Comparison of ENCODE assay signal across 10 mouse cellular contexts in the genomic region with DNA sequence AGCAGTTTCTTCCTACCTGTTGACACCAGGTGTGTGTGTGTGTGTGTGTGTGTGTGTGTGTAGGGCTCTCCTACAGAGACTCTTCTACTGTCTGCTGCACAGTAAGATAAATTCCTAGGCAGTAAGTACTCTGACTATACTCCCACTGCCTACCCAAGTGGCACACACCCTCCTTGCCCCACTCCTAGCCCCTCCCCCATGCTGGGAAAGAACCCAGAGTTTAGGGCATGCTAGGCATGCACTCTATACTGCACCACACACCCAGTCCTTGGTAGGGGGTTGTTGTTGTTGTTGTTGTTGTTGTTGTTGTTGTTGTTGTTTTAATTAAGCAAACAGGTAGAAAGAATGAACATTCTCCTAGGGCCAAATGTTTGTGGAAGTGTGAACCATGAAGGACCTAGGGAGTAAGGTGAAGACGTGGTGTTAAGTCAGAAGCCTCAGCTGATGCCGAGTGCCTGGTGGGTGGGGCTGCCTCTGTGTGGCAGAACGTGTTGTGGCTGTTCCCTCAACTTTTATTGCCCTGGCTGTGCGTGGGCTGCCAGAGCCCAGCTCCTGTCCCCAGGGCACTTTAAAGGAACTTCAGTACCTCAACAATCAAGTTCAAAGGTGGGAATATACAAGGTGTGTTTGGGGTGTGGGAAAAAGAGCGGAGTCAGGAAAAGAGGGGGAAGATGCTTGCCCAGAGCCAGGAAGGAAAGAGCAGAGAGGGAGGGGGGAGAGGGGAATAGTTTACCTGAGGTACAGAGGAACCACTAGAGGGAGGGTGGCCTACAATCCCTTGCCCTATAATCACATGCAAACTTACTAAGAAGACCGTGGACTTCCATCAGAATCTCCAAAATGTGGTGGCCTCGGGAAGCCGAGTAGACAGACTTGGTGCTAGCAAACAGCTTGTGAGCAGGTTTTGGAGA.
DNase-seq lines count a peak whose midpoint lies in the region; ATAC-seq and TF ChIP-seq lines count a peak whose summit lies in the region.
"Had no signal": no experiment of that assay in that cellular context is flagged by ENCODE, and none has a peak within 500 bp of the region (broad histone marks: within the 10 kb centered on the region; RNA-seq: fewer than 3 reads in every experiment).

No protein-coding gene starts in this region.

- no peak overlapping the region for H3K4me3 ChIP-seq in midbrain, embryonic 13.5 days (replicated peaks)
- H3K4me3 ChIP-seq in midbrain, embryonic 14.5 days (replicated peaks; ENCODE audit: low read depth, low read length): no peak overlapping the region
- H3K4me3 ChIP-seq in liver, postnatal 0 days (ENCODE audit: low read depth, low read length): no peak overlapping the region
- no peak overlapping the region for H3K4me3 ChIP-seq in stomach, embryonic 16.5 days (replicated peaks; ENCODE audit: low read length)
- H3K4me3 ChIP-seq in forebrain, embryonic 13.5 days: no peak overlapping the region
- H3K4me3 ChIP-seq: neural tube, embryonic 15.5 days had no signal

- no peaks in the 10 kb centered on the region for H3K9me3 ChIP-seq in midbrain, embryonic 13.5 days
- H3K9me3 ChIP-seq in midbrain, embryonic 14.5 days (ENCODE audit: control insufficient read depth, low read length): no peaks in the 10 kb centered on the region
- H3K9me3 ChIP-seq in liver, postnatal 0 days (ENCODE audit: low read length): no peaks in the 10 kb centered on the region
- no peaks in the 10 kb centered on the region for H3K9me3 ChIP-seq in stomach, embryonic 16.5 days (replicated peaks; ENCODE audit: control insufficient read depth, low read length)
- H3K9me3 ChIP-seq in forebrain, embryonic 13.5 days (replicated peaks): no peaks in the 10 kb centered on the region
- H3K9me3 ChIP-seq: neural tube, embryonic 15.5 days had no signal

- TF ChIP-seq CTCF in liver, postnatal 0 days (IDR thresholded peaks at IDR 0.05; ENCODE audit: low read depth): peak; percentile 19; the same call in 1 of the 2 replicates

- no peaks in the 10 kb centered on the region for H3K4me1 ChIP-seq in midbrain, embryonic 13.5 days (replicated peaks)
- no peaks in the 10 kb centered on the region for H3K4me1 ChIP-seq in midbrain, embryonic 14.5 days (ENCODE audit: control insufficient read depth, insufficient read depth, low read length)
- H3K4me1 ChIP-seq in liver, postnatal 0 days (ENCODE audit: insufficient read depth): no peaks in the 10 kb centered on the region
- H3K4me1 ChIP-seq in stomach, embryonic 16.5 days (ENCODE audit: control insufficient read depth, insufficient read depth, low read length): peaks cover 7% of the 10 kb centered on the region; the same call in 1 of the 2 replicates
- H3K4me1 ChIP-seq in forebrain, embryonic 13.5 days: no peaks in the 10 kb centered on the region
- H3K4me1 ChIP-seq: neural tube, embryonic 15.5 days had no signal

- H3K27ac ChIP-seq in midbrain, embryonic 13.5 days: no peak overlapping the region
- H3K27ac ChIP-seq in midbrain, embryonic 14.5 days (replicated peaks; ENCODE audit: low read depth, low read length): no peak overlapping the region
- H3K27ac ChIP-seq in liver, postnatal 0 days (ENCODE audit: low read depth): peak overlapping the region; percentile 80
- peak overlapping the region; percentile 89 for H3K27ac ChIP-seq in stomach, embryonic 16.5 days (ENCODE audit: low read length)
- H3K27ac ChIP-seq in forebrain, embryonic 13.5 days: no peak overlapping the region
- H3K27ac ChIP-seq: liver, embryonic 14.5 days; neural tube, embryonic 15.5 days had no signal

- no peaks in the 10 kb centered on the region for H3K36me3 ChIP-seq in midbrain, embryonic 13.5 days
- H3K36me3 ChIP-seq in midbrain, embryonic 14.5 days (ENCODE audit: control insufficient read depth, insufficient read depth, low read length): no peaks in the 10 kb centered on the region
- no peaks in the 10 kb centered on the region for H3K36me3 ChIP-seq in liver, postnatal 0 days (replicated peaks; ENCODE audit: insufficient read depth, low read length)
- H3K36me3 ChIP-seq in stomach, embryonic 16.5 days (ENCODE audit: control insufficient read depth, insufficient read depth, low read length): no peaks in the 10 kb centered on the region
- H3K36me3 ChIP-seq in forebrain, embryonic 13.5 days (ENCODE audit: poor library complexity, severe bottlenecking): no peaks in the 10 kb centered on the region
- H3K36me3 ChIP-seq: neural tube, embryonic 15.5 days had no signal

- H3K4me2 ChIP-seq in midbrain, embryonic 13.5 days (replicated peaks): no peak overlapping the region
- no peak overlapping the region for H3K4me2 ChIP-seq in midbrain, embryonic 14.5 days (ENCODE audit: low read length)
- H3K4me2 ChIP-seq in liver, postnatal 0 days (ENCODE audit: low read depth, low read length): 0 out of 2 replicates have a peak overlapping the region, but pooled peaks have one; percentile 20
- H3K4me2 ChIP-seq in stomach, embryonic 16.5 days (ENCODE audit: low read depth, low read length): no peak overlapping the region
- H3K4me2 ChIP-seq in forebrain, embryonic 13.5 days: no peak overlapping the region
- H3K4me2 ChIP-seq: neural tube, embryonic 15.5 days had no signal

- H3K9ac ChIP-seq in midbrain, embryonic 13.5 days (replicated peaks): no peak overlapping the region
- H3K9ac ChIP-seq in midbrain, embryonic 14.5 days (replicated peaks; ENCODE audit: low read length): no peak overlapping the region
- H3K9ac ChIP-seq in liver, postnatal 0 days (replicated peaks): no peak overlapping the region
- no peak overlapping the region for H3K9ac ChIP-seq in stomach, embryonic 16.5 days (ENCODE audit: low read length)
- no peak overlapping the region for H3K9ac ChIP-seq in forebrain, embryonic 13.5 days
- H3K9ac ChIP-seq: liver, embryonic 14.5 days; neural tube, embryonic 15.5 days had no signal

- TF ChIP-seq EP300 in liver, postnatal 0 days (IDR thresholded peaks at IDR 0.05; ENCODE audit: low read depth): no peak

- no peaks in the 10 kb centered on the region for H3K27me3 ChIP-seq in midbrain, embryonic 13.5 days
- H3K27me3 ChIP-seq in midbrain, embryonic 14.5 days (ENCODE audit: control insufficient read depth, insufficient read depth, low read length): no peaks in the 10 kb centered on the region
- H3K27me3 ChIP-seq in liver, postnatal 0 days (ENCODE audit: insufficient read depth, low read length): no peaks in the 10 kb centered on the region
- H3K27me3 ChIP-seq in stomach, embryonic 16.5 days (ENCODE audit: control insufficient read depth, insufficient read depth, low read length): no peaks in the 10 kb centered on the region
- no peaks in the 10 kb centered on the region for H3K27me3 ChIP-seq in forebrain, embryonic 13.5 days

- no peak for DNase-seq in midbrain, embryonic 14.5 days
- DNase-seq in kidney, adult 11 months: peak; percentile 43
- DNase-seq in liver, postnatal 0 days: no peak
- no peak for DNase-seq in adrenal gland, adult 8-10 months

- peak; percentile 37; the same call in 1 of the 2 replicates for ATAC-seq in midbrain, embryonic 13.5 days
- ATAC-seq in midbrain, embryonic 14.5 days (ENCODE audit: low FRiP score, low TSS enrichment): no peak
- peak; percentile 42 for ATAC-seq in liver, postnatal 0 days
- peak; percentile 83 for ATAC-seq in stomach, embryonic 16.5 days (ENCODE audit: insufficient read depth, low FRiP score)
- no peak for ATAC-seq in forebrain, embryonic 13.5 days
- ATAC-seq: inflammation-experienced regulatory T-cells, adult 6 months had no signal

- 68% methylated on average over 8 of the region's 8 CpGs for WGBS in midbrain, embryonic 13.5 days
- WGBS in midbrain, embryonic 14.5 days: 70% methylated on average over 8 of the region's 8 CpGs
- 39% methylated on average over 8 of the region's 8 CpGs for WGBS in liver, postnatal 0 days (ENCODE audit: insufficient replicate concordance)
- WGBS in stomach, embryonic 16.5 days: 33% methylated on average over 8 of the region's 8 CpGs
- WGBS in forebrain, embryonic 13.5 days: 69% methylated on average over 8 of the region's 8 CpGs

Comparison
In these comparisons a context has a peak if more than half of its experiments do, and no peak if none do; other contexts are left out.
1. ATAC-seq: peak in midbrain, embryonic 13.5 days (single experiment), liver, postnatal 0 days (single experiment) and stomach, embryonic 16.5 days (single experiment); none in midbrain, embryonic 14.5 days (single experiment) and forebrain, embryonic 13.5 days (single experiment).
2. H3K27ac ChIP-seq: peak in liver, postnatal 0 days (single experiment) and stomach, embryonic 16.5 days (single experiment); none in midbrain, embryonic 13.5 days (single experiment), midbrain, embryonic 14.5 days (single experiment) and forebrain, embryonic 13.5 days (single experiment).